Mouse (Mus musculus): Measurements from ENCODE around the gene Zeb2. TPM values are rescaled to one million over a fixed set of nuclear protein-coding genes. Genes with fewer than 3 reads are reported as not detected.

The Zeb2 gene
- total RNA-seq, 2 experiments from 2014 or later = 345 to 384 TPM

DNA sequence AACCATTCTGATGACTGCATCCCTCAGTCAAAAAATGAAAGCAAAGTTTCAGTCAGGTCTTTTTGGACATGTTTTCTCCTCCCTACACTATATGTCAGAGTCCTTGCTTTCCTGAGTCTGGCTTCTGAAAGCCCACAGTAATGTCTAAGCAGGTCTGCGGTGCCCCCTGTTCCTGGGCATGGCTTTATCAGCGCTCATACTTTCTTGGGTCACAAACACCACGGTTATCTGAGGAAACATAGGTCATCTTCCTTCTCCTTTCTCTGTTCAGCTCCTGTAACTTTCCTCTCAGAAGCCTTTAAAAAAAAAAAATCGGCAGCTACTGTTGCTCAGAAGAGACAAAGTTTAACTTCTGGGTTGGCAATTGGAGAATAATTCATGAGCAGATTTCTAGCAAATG lies 17.2 kb downstream of the Zeb2 start:
- DNase-seq (ENCODE audit: low spot score in 2 of 2) = no peak

- DNase-seq (ENCODE audit: low spot score in 2 of 2) = no peak
Observed at GRCm38 (mm10) chr2:45099081-45099480, 18.1 kb downstream of the Zeb2 start.

DNA sequence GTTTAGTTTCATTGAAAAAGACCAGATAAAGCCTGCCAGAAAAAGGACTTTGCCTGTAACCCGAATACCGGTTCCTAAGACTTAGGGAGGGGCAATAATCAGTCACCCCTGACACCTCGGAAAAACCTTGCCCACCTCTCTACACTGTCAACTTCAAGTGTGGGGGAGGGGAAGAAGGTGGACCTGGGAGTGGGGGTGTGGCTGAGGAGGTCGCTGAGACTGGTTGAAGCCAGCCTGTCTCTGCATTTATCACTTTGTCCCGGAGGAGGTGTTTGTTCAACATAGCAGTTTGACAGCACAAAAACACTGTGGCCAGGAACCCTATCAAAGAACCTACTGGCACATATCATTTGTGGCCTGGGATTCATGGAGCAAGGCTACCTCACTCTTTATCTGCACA lies 19.2 kb downstream of the Zeb2 start:
- DNase-seq (ENCODE audit: low spot score in 2 of 2) = no peak

DNA sequence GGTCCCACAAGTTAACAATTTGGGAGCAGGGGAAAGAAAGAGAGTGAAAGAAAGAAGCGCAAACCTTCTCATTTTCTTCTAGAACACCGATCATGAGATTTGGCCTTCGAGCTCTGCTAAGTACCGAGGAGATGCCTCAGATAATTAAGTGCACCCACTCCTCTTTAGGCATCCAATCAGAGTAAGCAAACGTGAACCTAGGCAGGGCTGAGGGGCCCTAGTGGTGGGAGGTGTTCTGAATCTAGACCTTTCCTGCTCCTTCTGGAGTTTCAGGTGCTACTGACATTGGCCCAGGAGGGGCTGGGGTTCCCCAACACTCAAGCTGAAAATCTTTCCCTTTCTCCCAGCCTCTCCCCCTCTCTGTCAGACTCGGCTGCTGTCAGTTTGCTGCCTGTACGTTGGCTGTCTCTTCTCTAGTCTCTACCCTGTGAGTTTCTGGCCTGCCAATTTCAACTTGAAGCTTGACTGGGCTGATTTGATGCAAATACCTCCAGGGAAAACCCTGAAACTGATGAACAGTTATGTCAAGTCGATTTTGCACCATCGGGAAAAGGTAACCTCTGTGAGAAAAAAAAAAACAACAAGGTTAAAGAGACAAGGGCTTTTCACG lies 20.5 kb downstream of the Zeb2 start:
- no peak for DNase-seq (ENCODE audit: low spot score in 2 of 2)

- DNase-seq (ENCODE audit: low spot score in 2 of 2) = no peak
Observed at GRCm38 (mm10) chr2:45095825-45096224, 21.4 kb downstream of the Zeb2 start.

GRCm38 (mm10) chr2:45094371-45094967 lies 22.7 kb downstream of the Zeb2 start:
- DNase-seq (ENCODE audit: low spot score in 2 of 2) = no peak

DNA sequence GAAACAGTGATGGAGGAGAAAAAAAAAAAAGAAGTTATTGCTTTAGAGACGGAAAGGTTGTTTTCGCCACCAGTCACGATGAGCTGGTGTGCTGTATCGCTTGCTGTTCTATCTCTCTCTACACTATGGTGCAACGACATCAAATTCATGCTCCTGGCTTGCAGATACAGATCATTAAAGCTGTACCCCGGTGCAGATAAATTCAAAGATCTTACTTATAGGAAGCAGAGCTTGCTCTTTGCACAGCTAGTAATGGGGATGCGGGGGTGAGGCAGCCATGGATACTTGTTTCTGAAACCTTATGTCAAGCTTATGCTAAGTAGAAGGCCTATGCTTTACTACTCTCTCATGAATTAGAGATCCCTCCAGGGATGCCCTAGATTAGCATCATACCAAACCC lies 23.7 kb downstream of the Zeb2 start:
- DNase-seq (ENCODE audit: low spot score in 2 of 2) = no peak

DNA sequence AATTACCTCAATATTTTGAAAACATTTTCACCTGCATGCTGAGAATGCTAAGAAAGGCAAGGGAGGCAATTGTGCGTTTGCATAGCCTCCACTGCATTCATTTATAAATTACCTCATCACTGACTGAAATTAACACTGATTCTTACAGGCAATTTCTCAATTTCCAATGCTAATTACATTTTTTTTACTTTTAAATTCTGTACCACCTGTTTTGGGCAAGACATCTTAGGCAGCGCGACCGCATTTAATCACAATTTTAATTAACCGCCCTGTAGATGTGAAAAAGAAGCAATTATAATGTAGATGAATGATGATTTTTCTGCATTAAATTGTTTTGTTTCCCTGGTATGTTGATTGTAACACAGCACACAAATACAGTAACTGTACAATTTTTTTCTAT lies 24.5 kb downstream of the Zeb2 start:
- DNase-seq (ENCODE audit: low spot score in 2 of 2) = no peak

DNA sequence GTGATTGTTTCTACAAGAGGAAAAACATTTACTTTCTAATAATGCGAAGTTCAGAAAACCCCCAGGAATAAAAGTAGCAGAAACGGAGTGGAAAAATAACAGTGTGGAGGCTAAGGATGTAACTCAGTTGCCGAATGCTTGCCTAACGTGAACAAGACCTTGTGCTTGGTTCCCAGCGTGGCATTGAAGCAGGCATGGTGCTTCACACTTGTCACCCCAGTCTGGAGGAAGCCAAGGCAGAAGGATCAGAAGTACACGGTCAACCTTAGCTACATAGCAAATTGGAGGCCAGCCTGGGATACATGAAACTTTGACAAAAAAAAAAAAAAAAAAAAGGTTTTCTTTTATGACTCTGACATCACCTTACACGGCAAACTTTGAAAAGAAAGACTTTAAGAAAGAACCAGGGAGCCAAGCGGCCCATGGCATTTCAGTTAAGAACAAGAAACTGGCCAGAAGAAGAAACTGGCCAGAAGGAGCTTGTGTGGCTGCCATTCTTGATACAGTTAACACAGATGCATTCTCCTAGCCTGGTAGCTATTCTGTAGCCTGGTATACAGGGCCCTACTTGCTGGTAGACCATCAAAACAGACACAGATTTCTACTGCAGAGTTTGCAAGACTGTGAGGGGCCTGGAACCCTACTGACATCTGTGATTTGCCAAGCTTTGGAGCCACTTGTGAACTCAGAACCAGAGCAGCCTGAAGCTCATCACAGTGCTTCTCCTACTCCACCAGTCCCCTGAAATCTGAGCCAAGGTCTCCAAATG lies 26.5 kb downstream of the Zeb2 start:
- no peak for DNase-seq (ENCODE audit: low spot score in 2 of 2)

DNA sequence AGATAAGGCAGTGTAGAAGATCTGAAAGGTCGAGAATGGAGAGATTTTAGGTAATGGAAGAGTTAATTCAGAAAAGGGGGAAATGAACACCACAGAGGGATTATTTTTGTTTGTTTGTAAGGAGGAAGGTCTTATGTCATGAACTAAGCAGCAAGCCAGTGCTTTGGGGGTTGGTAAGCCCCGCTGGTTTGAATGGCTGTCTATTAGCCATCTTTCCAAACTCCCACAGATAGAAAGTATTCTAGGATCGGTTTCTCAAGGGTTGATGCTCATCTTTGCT lies 28.0 kb downstream of the Zeb2 start:
- DNase-seq (ENCODE audit: low spot score in 2 of 2) = no peak

GRCm38 (mm10) chr2:45088435-45089250 lies 28.6 kb downstream of the Zeb2 start:
- no peak for DNase-seq (ENCODE audit: low spot score in 2 of 2)

- DNase-seq (ENCODE audit: low spot score in 2 of 2) = no peak
Observed at GRCm38 (mm10) chr2:45087208-45087607, 30.0 kb downstream of the Zeb2 start.

DNA sequence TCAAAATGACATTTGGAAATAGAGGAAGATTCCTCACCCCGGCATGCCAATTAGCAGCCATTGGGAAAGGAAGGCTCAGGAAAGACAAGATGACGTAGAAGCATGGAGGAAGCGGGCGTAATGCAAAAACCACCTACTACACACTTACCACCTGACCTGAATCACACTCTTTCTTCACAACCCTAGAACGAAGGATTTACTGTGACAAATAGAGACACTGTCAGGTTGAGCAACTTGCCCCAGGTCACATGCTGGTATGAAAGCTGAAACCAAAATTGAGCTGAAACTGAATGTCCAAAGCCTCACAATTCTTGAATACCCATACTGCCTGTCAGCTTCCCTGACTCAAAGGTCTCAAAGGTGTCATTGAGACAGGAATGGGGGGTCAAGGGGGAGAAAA lies 31.5 kb downstream of the Zeb2 start:
- DNase-seq (ENCODE audit: low spot score in 2 of 2) = no peak

GRCm38 (mm10) chr2:45083042-45083441 lies 34.2 kb downstream of the Zeb2 start:
- DNase-seq (ENCODE audit: low spot score in 2 of 2) = no peak

- DNase-seq (ENCODE audit: low spot score in 2 of 2) = no peak
Observed at GRCm38 (mm10) chr2:45081559-45081958, 35.6 kb downstream of the Zeb2 start.

- no peak for DNase-seq (ENCODE audit: low spot score in 2 of 2)
Observed at GRCm38 (mm10) chr2:45077938-45078487, 39.2 kb downstream of the Zeb2 start.

DNA sequence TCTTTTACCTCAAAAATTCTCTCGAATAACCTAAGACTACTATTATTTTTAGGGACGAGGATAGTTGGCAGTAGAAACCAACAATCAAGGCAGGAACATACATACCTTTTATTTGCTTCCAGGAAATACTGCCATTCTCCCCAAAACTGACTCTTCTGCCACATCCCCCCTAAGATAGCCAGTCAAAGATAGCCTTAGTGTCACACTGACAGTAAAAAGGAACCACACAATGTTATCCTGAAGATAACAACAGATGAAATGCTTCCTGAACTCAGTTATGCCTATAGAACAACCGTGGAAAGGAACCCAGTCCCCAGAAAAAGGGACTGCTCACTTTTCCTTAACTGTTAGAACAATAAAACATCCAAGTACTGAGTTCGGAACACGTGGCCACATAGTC lies 39.8 kb downstream of the Zeb2 start:
- DNase-seq (ENCODE audit: low spot score in 2 of 2) = no peak

DNA sequence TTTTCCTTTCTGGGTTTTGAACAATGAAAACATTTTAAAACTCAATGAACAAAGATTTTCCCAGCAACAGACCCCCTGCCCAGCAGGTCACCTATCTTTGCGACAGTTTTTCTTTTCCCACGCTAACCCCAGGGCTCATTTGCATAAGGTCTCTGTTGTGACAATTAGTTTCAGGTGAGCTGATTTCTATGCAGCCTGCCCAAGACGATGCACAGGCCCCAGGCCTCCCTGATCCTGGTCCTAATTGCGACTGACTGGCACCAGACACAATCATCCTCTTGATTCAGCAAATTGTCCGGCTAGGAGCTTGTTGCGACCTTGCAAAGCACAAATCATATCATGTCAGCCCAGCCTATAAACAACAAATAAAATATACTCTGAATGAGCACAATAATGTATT lies 44.2 kb downstream of the Zeb2 start:
- no peak for DNase-seq (ENCODE audit: low spot score in 2 of 2)

- DNase-seq (ENCODE audit: low spot score in 2 of 2) = no peak
Observed at GRCm38 (mm10) chr2:45071296-45071695, 45.9 kb downstream of the Zeb2 start.

DNA sequence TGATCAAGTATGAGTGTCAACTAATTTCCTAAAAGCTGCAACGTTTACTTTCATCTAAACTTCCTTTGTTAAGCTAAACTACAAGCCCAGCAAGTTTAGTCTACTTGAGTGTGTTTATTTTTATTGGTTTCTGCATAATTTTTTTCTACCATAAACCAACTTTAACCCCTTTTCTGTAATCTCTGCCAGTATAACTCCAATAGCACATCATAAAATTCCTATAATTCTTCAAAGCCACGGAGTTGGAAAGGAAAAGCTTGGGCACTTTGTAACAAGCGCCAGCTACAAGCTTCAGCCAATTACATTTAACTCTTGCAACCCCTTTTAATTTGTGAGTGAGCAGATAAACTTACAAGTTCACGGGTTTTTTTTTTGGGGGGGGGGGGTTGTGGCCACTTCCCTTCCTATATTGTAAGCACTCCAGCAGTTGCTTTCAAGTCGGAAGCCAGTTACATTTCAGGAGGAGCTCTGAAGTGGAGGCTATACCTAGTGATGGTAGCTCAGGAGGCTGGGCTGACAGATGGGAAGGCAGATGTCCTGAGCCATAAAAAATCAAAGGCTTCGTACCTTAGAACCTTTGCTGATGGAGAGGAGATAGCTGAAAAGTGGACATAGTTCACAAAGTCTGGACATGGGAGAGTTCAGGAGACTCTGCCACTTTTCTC lies 46.5 kb downstream of the Zeb2 start:
- no peak for DNase-seq (ENCODE audit: low spot score in 2 of 2)
